Mouse (Mus musculus): ENCODE measurements around the gene Kcnb1. TPM values are rescaled to one million over a fixed set of nuclear protein-coding genes. Genes with fewer than 3 reads are reported as not detected.

The Kcnb1 gene
- polyA plus RNA-seq (2014; fragmentation: Nextera tagmentation; extraction: Ambion mirVana): 1.5 and 1.7 TPM in 2 replicates

DNA sequence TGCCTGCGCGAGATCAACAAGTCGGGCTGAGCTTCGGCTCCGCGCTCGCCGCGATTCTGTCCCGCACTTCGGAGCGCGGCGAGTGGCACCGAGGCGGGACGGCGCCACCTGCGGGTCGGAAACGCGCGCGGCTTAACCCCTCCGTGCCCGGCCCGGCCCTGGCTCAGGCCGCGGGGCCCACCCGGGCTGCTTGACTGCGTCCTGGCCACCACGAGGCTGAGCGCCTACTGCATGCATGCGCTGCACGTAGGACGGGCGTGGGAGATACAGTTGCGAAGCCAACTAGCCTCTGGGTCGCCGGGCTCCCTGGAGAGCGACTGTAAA, at the start of gene Kcnb1:
Kcnb1 (minus strand) TSS at position 80 of the 324 bp plus-strand sequence.
- Histone ChIP-seq H3K9ac (ENCODE audit: low read depth, low read length) (peak within 1 kb of the TSS; percentile 63), H3K4me1 (ENCODE audit: control insufficient read depth, insufficient read depth, low read length) (peaks cover 22% of the 10 kb centered on the region; the same call in 1 of the 2 replicates), H3K4me3 (ENCODE audit: low read length) (peak within 1 kb of the TSS; percentile 52), H3K27ac (ENCODE audit: low read depth, low read length) (no peak within 1 kb of the TSS), H3K4me2 (replicated peaks; ENCODE audit: low read depth, low read length) (peak within 1 kb of the TSS; percentile 96), H3K9me3 (ENCODE audit: control insufficient read depth, low read length) (no peaks in the 10 kb centered on the region), H3K27me3 (ENCODE audit: control insufficient read depth, insufficient read depth, low read length) (peaks cover 30% of the 10 kb centered on the region), H3K36me3 (ENCODE audit: control insufficient read depth, insufficient read depth, low read length) (no peaks in the 10 kb centered on the region)
- peak; percentile 51 for ATAC-seq (ENCODE audit: low FRiP score, low TSS enrichment)
- WGBS: under 1% methylated on average over 38 of the region's 41 CpGs

DNA sequence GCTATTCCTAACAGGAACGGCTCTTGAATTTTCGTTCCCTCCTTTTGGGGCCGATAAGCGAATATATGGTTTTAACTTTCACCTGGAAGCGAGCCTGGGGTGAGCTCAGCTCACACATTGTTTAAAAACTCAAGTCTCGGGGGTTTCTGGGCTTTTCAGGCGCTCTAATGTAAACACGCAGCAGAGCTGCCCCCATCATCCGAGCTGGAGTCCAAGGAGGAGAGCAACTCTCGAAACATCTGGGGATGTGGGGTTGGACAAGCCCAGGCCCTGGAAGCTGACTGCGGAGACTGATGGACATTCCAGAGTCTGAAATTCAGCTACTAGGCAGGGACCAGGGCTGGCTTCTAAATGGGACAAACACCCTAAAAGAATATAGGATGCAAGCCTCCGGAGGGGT, 49.3 kb upstream of the Kcnb1 start:
- Histone ChIP-seq H3K9me3 (ENCODE audit: control insufficient read depth, low read length) (no peaks in the 10 kb centered on the region), H3K4me3 (ENCODE audit: low read length) (peak overlapping the region; percentile 60; the same call in 1 of the 2 replicates), H3K4me2 (replicated peaks; ENCODE audit: low read depth, low read length) (peak overlapping the region; percentile 93), H3K27me3 (ENCODE audit: control insufficient read depth, insufficient read depth, low read length) (peaks cover 5% of the 10 kb centered on the region; the same call in 1 of the 2 replicates), H3K9ac (ENCODE audit: low read depth, low read length) (peak overlapping the region; percentile 9; the same call in 1 of the 2 replicates), H3K27ac (ENCODE audit: low read depth, low read length) (no peak overlapping the region), H3K4me1 (ENCODE audit: control insufficient read depth, insufficient read depth, low read length) (peaks cover 16% of the 10 kb centered on the region; the same call in 1 of the 2 replicates), H3K36me3 (ENCODE audit: control insufficient read depth, insufficient read depth, low read length) (no peaks in the 10 kb centered on the region)
- no peak for ATAC-seq (ENCODE audit: low FRiP score, low TSS enrichment)
- 19% methylated on average over 12 of the region's 12 CpGs for WGBS

DNA sequence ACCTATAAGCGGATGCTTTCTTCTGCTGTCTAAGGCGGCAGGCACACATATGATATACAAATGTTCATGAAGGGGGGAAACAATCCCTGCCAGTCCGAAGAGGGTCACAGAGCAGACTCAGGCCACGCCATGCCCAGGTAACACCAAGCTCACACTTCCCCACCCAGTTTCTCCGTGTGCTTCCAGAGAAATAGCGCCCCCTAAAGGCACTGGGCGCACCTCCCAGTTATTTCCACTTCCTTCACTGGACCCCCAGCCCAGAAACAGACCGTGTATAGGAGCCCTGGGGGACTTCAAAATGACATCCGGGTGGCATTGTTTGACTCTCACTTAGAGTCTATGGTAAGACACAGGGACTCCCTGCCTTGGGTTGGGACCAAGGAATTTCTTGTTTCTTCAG, 47.3 kb upstream of the Kcnb1 start:
- Histone ChIP-seq H3K4me1 (ENCODE audit: control insufficient read depth, insufficient read depth, low read length) (peaks cover 28% of the 10 kb centered on the region), H3K36me3 (ENCODE audit: control insufficient read depth, insufficient read depth, low read length) (no peaks in the 10 kb centered on the region), H3K27ac (ENCODE audit: low read depth, low read length) (no peak overlapping the region), H3K4me3 (ENCODE audit: low read length) (no peak overlapping the region), H3K9ac (ENCODE audit: low read depth, low read length) (no peak overlapping the region), H3K4me2 (replicated peaks; ENCODE audit: low read depth, low read length) (no peak overlapping the region), H3K27me3 (ENCODE audit: control insufficient read depth, insufficient read depth, low read length) (peaks cover 5% of the 10 kb centered on the region; the same call in 1 of the 2 replicates), H3K9me3 (ENCODE audit: control insufficient read depth, low read length) (no peaks in the 10 kb centered on the region)
- 80% methylated on average over 9 of the region's 9 CpGs for WGBS
- no peak for ATAC-seq (ENCODE audit: low FRiP score, low TSS enrichment)

DNA sequence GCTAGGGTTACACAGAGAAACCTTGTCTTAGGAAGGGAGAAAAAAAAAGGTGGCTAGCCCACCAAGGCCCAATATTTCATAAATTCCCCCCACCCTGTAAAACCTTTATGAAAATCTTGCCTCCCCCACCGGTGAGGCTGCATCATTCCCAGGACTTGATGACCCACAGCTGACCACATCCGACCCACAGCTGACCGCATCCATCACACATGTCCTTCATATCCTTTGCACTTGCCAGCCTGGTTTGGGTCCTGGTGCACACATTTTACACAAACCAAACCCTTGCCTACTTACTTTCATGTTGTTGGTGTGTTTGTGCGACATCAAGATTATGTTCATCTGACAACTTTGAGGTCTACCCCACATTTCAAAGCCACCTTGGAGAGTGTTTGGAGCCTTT, 46.2 kb upstream of the Kcnb1 start:
- Histone ChIP-seq H3K27ac (ENCODE audit: low read depth, low read length) (no peak overlapping the region), H3K4me2 (replicated peaks; ENCODE audit: low read depth, low read length) (no peak overlapping the region), H3K27me3 (ENCODE audit: control insufficient read depth, insufficient read depth, low read length) (peaks cover 5% of the 10 kb centered on the region; the same call in 1 of the 2 replicates), H3K9me3 (ENCODE audit: control insufficient read depth, low read length) (no peaks in the 10 kb centered on the region), H3K9ac (ENCODE audit: low read depth, low read length) (no peak overlapping the region), H3K4me1 (ENCODE audit: control insufficient read depth, insufficient read depth, low read length) (peaks cover 32% of the 10 kb centered on the region), H3K4me3 (ENCODE audit: low read length) (no peak overlapping the region), H3K36me3 (ENCODE audit: control insufficient read depth, insufficient read depth, low read length) (no peaks in the 10 kb centered on the region)
- 95% methylated on average over 4 of the region's 4 CpGs for WGBS
- ATAC-seq (ENCODE audit: low FRiP score, low TSS enrichment): no peak

DNA sequence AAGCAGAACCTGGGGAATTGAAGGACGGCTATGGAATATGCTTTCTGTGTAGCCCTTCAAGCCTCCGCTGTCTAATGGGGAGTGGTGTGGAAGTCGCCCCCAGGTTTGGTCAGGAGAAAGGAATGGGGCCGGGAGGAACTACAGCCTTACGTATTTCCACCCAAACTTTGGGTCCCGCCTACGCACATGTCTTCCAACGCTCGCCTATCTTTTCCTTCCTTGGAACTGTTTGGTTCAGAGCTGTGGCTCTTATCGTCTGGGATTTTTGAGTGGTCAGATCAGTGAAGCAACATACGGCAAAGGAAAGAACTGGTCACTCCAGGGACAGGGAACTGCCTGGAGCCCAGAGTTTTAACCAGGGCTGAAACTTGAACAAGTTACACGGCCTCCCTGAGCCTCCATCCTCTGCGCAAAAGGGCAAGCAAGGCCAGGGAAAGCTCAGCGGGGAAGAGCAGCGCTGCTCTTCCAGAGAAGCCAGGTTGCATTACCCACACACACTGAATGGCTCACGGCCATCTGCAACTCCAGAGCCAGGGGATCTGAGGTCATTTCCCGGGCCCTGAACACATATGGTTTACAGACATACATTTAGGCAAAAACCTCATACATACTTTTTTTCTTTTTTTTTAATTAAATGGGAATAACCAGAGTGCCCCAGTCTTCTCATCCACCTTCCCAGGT, 45.5 kb upstream of the Kcnb1 start:
- H3K27ac ChIP-seq (ENCODE audit: low read depth, low read length): no peak overlapping the region
- whole genome bisulfite sequencing: 63% methylated on average over 17 of the region's 17 CpGs
- H3K4me1 ChIP-seq (ENCODE audit: control insufficient read depth, insufficient read depth, low read length): peaks cover 25% of the 10 kb centered on the region
- H3K9me3 ChIP-seq (ENCODE audit: control insufficient read depth, low read length): no peaks in the 10 kb centered on the region
- H3K4me2 ChIP-seq (replicated peaks; ENCODE audit: low read depth, low read length): no peak overlapping the region
- H3K4me3 ChIP-seq (ENCODE audit: low read length): no peak overlapping the region
- H3K36me3 ChIP-seq (ENCODE audit: control insufficient read depth, insufficient read depth, low read length): no peaks in the 10 kb centered on the region
- peaks cover 5% of the 10 kb centered on the region; the same call in 1 of the 2 replicates for H3K27me3 ChIP-seq (ENCODE audit: control insufficient read depth, insufficient read depth, low read length)
- H3K9ac ChIP-seq (ENCODE audit: low read depth, low read length): no peak overlapping the region
- no peak for ATAC-seq (ENCODE audit: low FRiP score, low TSS enrichment)

DNA sequence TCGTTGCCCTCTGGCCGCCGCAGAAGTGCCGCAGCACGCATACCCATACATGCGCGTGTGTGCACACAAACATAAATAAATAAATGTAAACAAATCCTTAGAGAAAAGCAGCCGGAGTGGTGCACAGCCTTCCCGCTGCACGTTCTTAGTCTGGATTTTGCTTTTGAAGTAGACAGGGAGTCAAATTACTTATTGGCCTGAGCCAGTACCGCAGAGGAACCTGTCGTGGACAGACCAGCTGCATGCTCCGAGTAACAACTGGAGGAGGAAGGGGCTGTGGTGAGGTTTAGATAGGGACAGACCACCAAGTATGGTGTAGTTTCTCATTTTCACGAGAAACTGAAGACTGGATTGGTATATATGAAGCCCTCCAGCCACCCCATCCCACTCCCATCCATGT, 43.8 kb upstream of the Kcnb1 start:
- H3K36me3 ChIP-seq (ENCODE audit: control insufficient read depth, insufficient read depth, low read length): no peaks in the 10 kb centered on the region
- H3K9ac ChIP-seq (ENCODE audit: low read depth, low read length): no peak overlapping the region
- ATAC-seq (ENCODE audit: low FRiP score, low TSS enrichment): no peak
- peaks cover 21% of the 10 kb centered on the region for H3K4me1 ChIP-seq (ENCODE audit: control insufficient read depth, insufficient read depth, low read length)
- H3K27me3 ChIP-seq (ENCODE audit: control insufficient read depth, insufficient read depth, low read length): peaks cover 5% of the 10 kb centered on the region; the same call in 1 of the 2 replicates
- 20% methylated on average over 14 of the region's 14 CpGs for WGBS
- no peaks in the 10 kb centered on the region for H3K9me3 ChIP-seq (ENCODE audit: control insufficient read depth, low read length)
- H3K4me3 ChIP-seq (ENCODE audit: low read length): no peak overlapping the region
- peak overlapping the region; percentile 25; the same call in 1 of the 2 replicates for H3K4me2 ChIP-seq (replicated peaks; ENCODE audit: low read depth, low read length)
- no peak overlapping the region for H3K27ac ChIP-seq (ENCODE audit: low read depth, low read length)

DNA sequence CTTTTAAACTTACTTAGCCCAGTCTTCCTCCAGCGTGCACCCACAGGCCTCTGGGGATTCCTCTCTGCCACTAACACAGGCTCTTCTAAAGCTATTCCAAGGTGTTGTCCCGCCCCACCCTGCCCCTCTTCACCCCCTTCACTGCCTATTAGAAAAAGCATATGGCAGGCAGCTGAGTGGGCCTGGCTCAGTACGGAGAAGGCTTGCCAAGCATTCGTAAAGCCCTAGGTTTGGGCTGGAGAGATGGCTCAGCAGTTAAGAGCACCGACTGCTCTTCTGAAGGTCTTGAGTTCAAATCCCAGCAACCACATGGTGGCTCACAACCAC, 43.0 kb upstream of the Kcnb1 start:
- no peak overlapping the region for H3K4me2 ChIP-seq (replicated peaks; ENCODE audit: low read depth, low read length)
- H3K27me3 ChIP-seq (ENCODE audit: control insufficient read depth, insufficient read depth, low read length): no peaks in the 10 kb centered on the region
- H3K4me3 ChIP-seq (ENCODE audit: low read length): no peak overlapping the region
- no peaks in the 10 kb centered on the region for H3K36me3 ChIP-seq (ENCODE audit: control insufficient read depth, insufficient read depth, low read length)
- 61% methylated on average over 5 of the region's 5 CpGs for WGBS
- H3K9ac ChIP-seq (ENCODE audit: low read depth, low read length): no peak overlapping the region
- peaks cover 21% of the 10 kb centered on the region for H3K4me1 ChIP-seq (ENCODE audit: control insufficient read depth, insufficient read depth, low read length)
- no peak for ATAC-seq (ENCODE audit: low FRiP score, low TSS enrichment)
- no peak overlapping the region for H3K27ac ChIP-seq (ENCODE audit: low read depth, low read length)
- H3K9me3 ChIP-seq (ENCODE audit: control insufficient read depth, low read length): no peaks in the 10 kb centered on the region

DNA sequence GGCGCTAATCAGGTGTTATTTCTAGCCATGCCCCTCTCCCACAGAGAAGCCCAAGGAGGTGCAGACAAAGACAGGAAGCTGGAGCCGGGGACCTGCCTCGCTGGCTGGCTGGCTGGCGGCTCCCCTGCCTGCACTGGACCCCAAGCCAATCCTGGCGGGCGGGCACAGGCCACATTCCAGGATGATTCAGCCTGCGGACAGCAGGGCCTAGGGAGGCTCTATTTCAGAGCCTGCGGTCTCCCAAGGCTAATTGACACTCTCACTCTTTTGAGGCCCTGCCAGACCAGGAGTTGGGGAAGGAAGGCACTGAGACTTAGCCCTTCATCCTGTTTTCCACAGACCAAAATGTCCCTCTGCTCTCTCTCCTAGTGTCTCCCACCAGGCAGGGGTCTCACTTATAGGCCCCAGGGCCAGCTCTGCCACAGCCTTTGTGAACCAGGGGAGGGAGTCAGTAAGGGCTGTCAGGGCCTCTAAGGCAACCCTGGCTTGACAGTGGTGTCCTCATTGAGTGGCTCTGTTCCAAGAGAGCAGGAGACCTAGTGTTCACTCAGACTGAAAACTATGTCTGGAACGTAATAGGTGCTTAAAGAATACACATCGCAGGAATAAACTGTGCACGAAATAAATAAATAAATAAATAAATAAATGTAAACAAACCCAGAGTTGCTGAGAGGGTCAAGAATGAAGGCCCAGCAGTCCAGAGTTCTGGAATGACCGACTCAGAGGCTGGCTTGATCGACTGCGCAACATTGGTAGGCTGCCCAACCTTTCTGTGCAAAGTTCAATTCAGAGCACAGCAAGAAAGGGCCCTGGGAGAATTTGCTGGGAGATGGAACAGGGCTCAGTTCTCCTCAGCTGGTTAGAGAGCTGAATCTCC, 42.4 kb upstream of the Kcnb1 start:
- H3K9ac ChIP-seq (ENCODE audit: low read depth, low read length): peak overlapping the region; percentile 1; the same call in 1 of the 2 replicates
- no peaks in the 10 kb centered on the region for H3K27me3 ChIP-seq (ENCODE audit: control insufficient read depth, insufficient read depth, low read length)
- H3K4me1 ChIP-seq (ENCODE audit: control insufficient read depth, insufficient read depth, low read length): peaks cover 21% of the 10 kb centered on the region
- H3K4me2 ChIP-seq (replicated peaks; ENCODE audit: low read depth, low read length): no peak overlapping the region
- no peaks in the 10 kb centered on the region for H3K36me3 ChIP-seq (ENCODE audit: control insufficient read depth, insufficient read depth, low read length)
- H3K4me3 ChIP-seq (ENCODE audit: low read length): no peak overlapping the region
- peak; percentile 28; the same call in 1 of the 2 replicates for ATAC-seq (ENCODE audit: low FRiP score, low TSS enrichment)
- 59% methylated on average over 14 of the region's 14 CpGs for WGBS
- H3K27ac ChIP-seq (ENCODE audit: low read depth, low read length): no peak overlapping the region
- H3K9me3 ChIP-seq (ENCODE audit: control insufficient read depth, low read length): no peaks in the 10 kb centered on the region

DNA sequence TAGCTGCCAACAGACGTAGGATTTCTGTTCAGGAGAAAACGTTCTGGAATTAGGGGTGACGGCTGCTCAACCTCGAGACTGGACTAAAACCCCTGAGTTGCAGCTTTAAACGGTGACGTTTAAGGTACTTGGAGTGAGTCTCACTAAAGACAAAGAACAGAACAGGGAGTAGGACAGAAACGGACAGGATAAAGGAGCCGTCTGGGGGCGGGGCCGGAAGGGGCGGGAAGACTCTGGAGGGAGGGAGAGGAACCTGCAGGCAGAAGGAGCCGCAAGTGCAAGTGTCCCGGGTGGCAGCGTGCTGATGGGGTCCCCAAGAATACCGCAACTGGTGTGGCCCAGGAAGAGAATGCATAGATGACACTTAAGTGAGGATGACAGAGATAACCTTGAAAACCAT, 40.6 kb upstream of the Kcnb1 start:
- H3K4me2 ChIP-seq (replicated peaks; ENCODE audit: low read depth, low read length): peak overlapping the region; percentile 11
- H3K9me3 ChIP-seq (ENCODE audit: control insufficient read depth, low read length): no peaks in the 10 kb centered on the region
- H3K27me3 ChIP-seq (ENCODE audit: control insufficient read depth, insufficient read depth, low read length): no peaks in the 10 kb centered on the region
- H3K9ac ChIP-seq (ENCODE audit: low read depth, low read length): no peak overlapping the region
- ATAC-seq (ENCODE audit: low FRiP score, low TSS enrichment): no peak
- H3K4me3 ChIP-seq (ENCODE audit: low read length): 0 out of 2 replicates have a peak overlapping the region, but pooled peaks have one; percentile 7
- H3K4me1 ChIP-seq (ENCODE audit: control insufficient read depth, insufficient read depth, low read length): peaks cover 21% of the 10 kb centered on the region
- no peaks in the 10 kb centered on the region for H3K36me3 ChIP-seq (ENCODE audit: control insufficient read depth, insufficient read depth, low read length)
- 18% methylated on average over 15 of the region's 15 CpGs for WGBS
- H3K27ac ChIP-seq (ENCODE audit: low read depth, low read length): no peak overlapping the region

Data from kidney, embryonic 14.5 days (tissue).